Mouse (Mus musculus) limb, embryonic 11.5 days (tissue): ENCODE results near the gene Trim2. TPM values are rescaled to one million over a fixed set of nuclear protein-coding genes. Genes with fewer than 3 reads are reported as not detected.

Source experiments
- ATAC-seq: fragments of 200-750 bp; cut with Nextera tagmentation; 2 replicates; pipeline ENCODE4 v1.8.0; 2017; ENCODE audit warnings: low read depth; ENCODE audit not compliant: insufficient number of reproducible peaks, low FRiP score, low TSS enrichment
- DNase-seq: peaks from one replicate; pipeline ENCODE4 v3.0.0-alpha.2; 2015; ENCODE audit warnings: low spot score
- H3K27ac ChIP-seq: fragments of 300-500 bp; sonication (generic); replicated peaks from 2 replicates; pipeline ENCODE4 v1.5.1; 2014; ENCODE audit warnings: low read depth, mild to moderate bottlenecking, low read length
- H3K27me3 ChIP-seq: fragments of 300-500 bp; sonication (generic); 2 replicates; pipeline ENCODE4 v1.6.1; 2014; ENCODE audit warnings: mild to moderate bottlenecking, low read length, mixed read lengths; ENCODE audit not compliant: control insufficient read depth, insufficient read depth
- H3K36me3 ChIP-seq: fragments of 300-500 bp; sonication (generic); 2 replicates; pipeline ENCODE4 v1.6.1; 2014; ENCODE audit warnings: mild to moderate bottlenecking, low read length, moderate library complexity, mixed read lengths; ENCODE audit not compliant: control insufficient read depth, insufficient read depth
- H3K4me1 ChIP-seq: fragments of 300-500 bp; sonication (generic); 2 replicates; pipeline ENCODE4 v1.6.1; 2014; ENCODE audit warnings: low read length, mixed read lengths; ENCODE audit not compliant: control insufficient read depth, insufficient read depth
- H3K4me2 ChIP-seq: fragments of 300-500 bp; sonication (generic); 2 replicates; pipeline ENCODE4 v1.6.1; 2014; ENCODE audit warnings: low read depth, mild to moderate bottlenecking, moderate library complexity; ENCODE audit not compliant: severe bottlenecking
- H3K4me3 ChIP-seq: fragments of 300-500 bp; sonication (generic); 2 replicates; pipeline ENCODE4 v1.5.1; 2014; ENCODE audit warnings: low read depth, low read length
- H3K9ac ChIP-seq: fragments of 300-500 bp; sonication (generic); 2 replicates; pipeline ENCODE4 v1.6.1; 2014; ENCODE audit warnings: mild to moderate bottlenecking, low read length
- H3K9me3 ChIP-seq: fragments of 300-500 bp; sonication (generic); 2 replicates; pipeline ENCODE4 v1.6.1; 2016; ENCODE audit warnings: low read length; ENCODE audit not compliant: control insufficient read depth
- WGBS: fragments of 180-500 bp; shearing (Covaris S2); extraction: QIAGEN DNeasy Blood & Tissue Kit; methylation state at CpG from one replicate; pipeline ENCODE4 v1.1.7; 2014; 5-methylcytosine and 5-hydroxymethylcytosine counted together
- polyA plus RNA-seq: library from polyadenylated mRNA; unstranded; fragments of >200 nt; fragmentation: Nextera tagmentation; extraction: Ambion mirVana; gene quantifications from 2 replicates; pipeline ENCODE4 v1.2.1, GENCODE M21; 2014

Trim2 gene
- polyA plus RNA-seq, 1 experiment from 2014 or later: 12.4 TPM

DNA sequence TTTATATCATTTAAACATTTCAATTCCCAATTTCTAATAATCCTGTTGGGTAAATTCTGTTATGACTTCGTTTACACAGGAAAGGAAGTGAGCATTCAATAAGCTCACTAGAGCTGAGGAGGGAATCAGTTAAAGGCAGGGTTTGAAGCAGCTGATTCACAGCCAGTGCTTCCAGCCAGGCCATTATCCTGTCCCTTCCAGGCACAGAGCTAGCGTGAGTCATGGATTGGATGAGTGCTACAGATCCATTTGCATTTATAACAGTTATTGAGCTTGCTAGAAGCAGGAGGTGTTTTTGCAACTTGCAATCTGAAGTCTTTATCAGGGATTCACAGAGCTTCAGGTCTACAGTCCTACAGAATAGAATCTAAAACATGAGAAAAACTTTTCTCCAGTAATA is 99.3 kb downstream of the Trim2 start:
- no peaks in the 10 kb centered on the region for H3K9me3 ChIP-seq
- no peak overlapping the region for H3K4me3 ChIP-seq
- H3K36me3 ChIP-seq: no peaks in the 10 kb centered on the region
- DNase-seq (no peak), ATAC-seq (no peak)
- H3K27ac ChIP-seq: no peak overlapping the region
- no peak overlapping the region for H3K9ac ChIP-seq
- H3K27me3 ChIP-seq: no peaks in the 10 kb centered on the region
- H3K4me1 ChIP-seq: no peaks in the 10 kb centered on the region
- H3K4me2 ChIP-seq: no peak overlapping the region
- whole genome bisulfite sequencing: 59% methylated on average over 2 of the region's 2 CpGs

DNA sequence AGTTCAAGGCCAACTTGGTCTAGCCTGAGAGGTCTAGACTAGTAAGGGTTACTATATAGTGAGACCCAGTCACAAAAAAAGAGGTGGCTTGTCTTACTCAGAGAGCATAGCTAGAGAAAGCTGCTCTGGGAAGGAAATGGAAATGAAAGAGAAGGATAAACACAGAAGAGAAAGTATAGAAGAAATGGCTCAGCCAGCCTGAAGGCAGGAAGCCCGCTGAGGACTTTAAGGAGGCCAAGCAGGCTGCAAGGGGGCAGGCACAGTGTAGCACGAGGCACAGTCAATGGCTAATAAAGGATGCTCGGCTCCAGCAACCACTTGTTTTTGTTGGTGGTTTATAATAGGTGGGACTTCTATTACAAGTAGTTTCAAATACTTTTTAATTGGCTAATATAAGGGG is 100.6 kb downstream of the Trim2 start:
- H3K36me3 ChIP-seq: no peaks in the 10 kb centered on the region
- H3K27ac ChIP-seq: no peak overlapping the region
- H3K4me1 ChIP-seq: no peaks in the 10 kb centered on the region
- no peak for DNase-seq
- no peak overlapping the region for H3K9ac ChIP-seq
- H3K27me3 ChIP-seq: no peaks in the 10 kb centered on the region
- 89% methylated on average over 3 of the region's 3 CpGs for WGBS
- H3K4me3 ChIP-seq: no peak overlapping the region
- no peak for ATAC-seq
- H3K4me2 ChIP-seq: no peak overlapping the region
- no peaks in the 10 kb centered on the region for H3K9me3 ChIP-seq

DNA sequence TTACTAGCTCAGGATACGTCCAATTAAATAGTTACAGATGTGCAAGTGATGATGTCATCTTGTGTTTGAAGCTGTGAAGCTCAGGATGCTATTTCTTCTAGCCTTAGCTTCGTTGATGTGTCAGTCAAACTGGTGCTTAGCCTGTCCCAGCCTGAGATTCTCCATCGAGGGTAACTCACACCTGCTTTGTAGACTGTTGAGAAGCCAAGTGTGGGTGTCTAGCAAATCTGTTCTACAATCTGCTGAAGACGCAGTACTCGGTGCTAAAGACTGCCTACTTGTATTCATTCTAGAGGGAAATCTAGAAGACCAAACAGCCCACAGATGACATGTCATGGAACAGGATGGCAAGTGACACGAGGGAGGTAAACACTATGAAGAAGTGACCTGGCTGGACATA is 101.0 kb downstream of the Trim2 start:
- DNase-seq (no peak), ATAC-seq (no peak)
- Histone ChIP-seq H3K4me3 (no peak overlapping the region), H3K27ac (no peak overlapping the region), H3K4me1 (no peaks in the 10 kb centered on the region), H3K4me2 (no peak overlapping the region), H3K9ac (no peak overlapping the region), H3K36me3 (no peaks in the 10 kb centered on the region), H3K9me3 (no peaks in the 10 kb centered on the region), H3K27me3 (no peaks in the 10 kb centered on the region)
- 80% methylated on average over 6 of the region's 6 CpGs for WGBS

- Histone ChIP-seq H3K27me3 (no peaks in the 10 kb centered on the region), H3K4me1 (no peaks in the 10 kb centered on the region), H3K4me2 (no peak overlapping the region), H3K4me3 (no peak overlapping the region), H3K9ac (no peak overlapping the region), H3K9me3 (no peaks in the 10 kb centered on the region), H3K36me3 (no peaks in the 10 kb centered on the region), H3K27ac (no peak overlapping the region)
- WGBS: 81% methylated on average over 5 of the region's 5 CpGs
- ATAC-seq (no peak), DNase-seq (no peak)
Observed at GRCm38 (mm10) chr3:84204640-84205039, 102.0 kb downstream of the Trim2 start.

- WGBS: 76% methylated on average over 13 of the region's 13 CpGs
- Histone ChIP-seq H3K4me2 (no peak overlapping the region), H3K36me3 (no peaks in the 10 kb centered on the region), H3K4me1 (no peaks in the 10 kb centered on the region), H3K27me3 (no peaks in the 10 kb centered on the region), H3K9me3 (no peaks in the 10 kb centered on the region), H3K27ac (no peak overlapping the region), H3K9ac (no peak overlapping the region), H3K4me3 (no peak overlapping the region)
- DNase-seq: no peak
- ATAC-seq: no peak
Observed at GRCm38 (mm10) chr3:84200559-84201420, 105.9 kb downstream of the Trim2 start.

GRCm38 (mm10) chr3:84199516-84199915 is 107.2 kb downstream of the Trim2 start:
- 95% methylated on average over 9 of the region's 9 CpGs for WGBS
- H3K27me3 ChIP-seq: no peaks in the 10 kb centered on the region
- H3K9ac ChIP-seq: no peak overlapping the region
- DNase-seq (no peak), ATAC-seq (no peak)
- H3K4me1 ChIP-seq: no peaks in the 10 kb centered on the region
- H3K4me3 ChIP-seq: no peak overlapping the region
- H3K36me3 ChIP-seq: no peaks in the 10 kb centered on the region
- no peak overlapping the region for H3K27ac ChIP-seq
- no peak overlapping the region for H3K4me2 ChIP-seq
- H3K9me3 ChIP-seq: no peaks in the 10 kb centered on the region

GRCm38 (mm10) chr3:84198229-84198628 is 108.4 kb downstream of the Trim2 start:
- no peak for DNase-seq
- no peak overlapping the region for H3K4me3 ChIP-seq
- H3K27ac ChIP-seq: no peak overlapping the region
- H3K4me2 ChIP-seq: no peak overlapping the region
- no peak overlapping the region for H3K9ac ChIP-seq
- ATAC-seq: no peak
- no peaks in the 10 kb centered on the region for H3K9me3 ChIP-seq
- H3K27me3 ChIP-seq: no peaks in the 10 kb centered on the region
- 95% methylated on average over 3 of the region's 3 CpGs for WGBS
- no peaks in the 10 kb centered on the region for H3K36me3 ChIP-seq
- no peaks in the 10 kb centered on the region for H3K4me1 ChIP-seq

DNA sequence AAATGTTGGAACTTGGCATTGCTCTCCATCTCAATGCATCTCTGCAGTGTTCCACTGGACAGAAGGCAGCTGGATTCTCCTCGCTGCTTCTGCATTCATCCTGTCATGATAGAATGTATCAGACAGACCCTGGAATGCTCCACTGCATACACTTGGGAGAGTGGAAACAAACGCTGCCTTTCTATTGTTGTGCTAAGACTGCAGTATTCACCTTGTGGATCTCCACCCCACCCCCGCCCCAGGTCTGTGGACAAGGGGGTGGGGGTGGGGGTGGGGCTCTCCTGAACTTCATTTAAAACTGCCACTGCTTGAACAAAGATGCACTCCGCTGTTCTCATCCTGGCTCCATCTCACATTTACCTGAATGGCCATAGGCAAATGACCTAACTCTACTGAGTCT is 112.8 kb downstream of the Trim2 start:
- Histone ChIP-seq H3K27me3 (peaks cover 14% of the 10 kb centered on the region), H3K4me3 (no peak overlapping the region), H3K27ac (no peak overlapping the region), H3K9me3 (no peaks in the 10 kb centered on the region), H3K9ac (no peak overlapping the region), H3K36me3 (no peaks in the 10 kb centered on the region), H3K4me1 (peaks cover 5% of the 10 kb centered on the region), H3K4me2 (no peak overlapping the region)
- DNase-seq: no peak
- ATAC-seq: no peak
- 77% methylated on average over 4 of the region's 4 CpGs for WGBS
